Mouse (Mus musculus): Measurements from ENCODE around the gene Sgta.

DNA sequence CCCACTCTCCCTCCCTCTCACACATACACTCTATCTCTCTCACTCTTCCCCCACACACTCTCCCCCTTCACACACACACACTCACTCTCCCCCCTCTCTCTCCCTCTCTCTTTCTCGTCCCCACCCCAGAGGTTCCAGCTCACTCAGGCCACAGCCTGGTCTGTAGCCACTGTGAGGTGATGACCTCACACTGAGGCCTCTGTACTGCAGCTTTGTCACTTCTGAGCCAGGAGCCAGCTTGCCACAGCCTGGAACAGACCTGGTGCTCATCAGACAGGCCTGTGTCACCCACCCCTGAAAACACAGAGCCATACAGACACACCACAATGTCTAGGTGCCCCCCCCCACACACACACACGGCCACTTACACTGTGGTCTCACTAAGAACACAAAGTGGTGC, 39.8 kb downstream of the Sgta start:
- no peak for TF ChIP-seq POLR2AphosphoS2 (IDR thresholded peaks at IDR 0.05; ENCODE audit: low read depth, low read length)
- TF ChIP-seq POLR2A (IDR thresholded peaks at IDR 0.05; ENCODE audit: low read depth, low read length), result no peak
- TF ChIP-seq IRF4 (IDR thresholded peaks at IDR 0.05; ENCODE audit: low read depth, low read length), result no peak
- TF ChIP-seq CTCF (conservative IDR thresholded peaks at IDR 0.05 in 1 of 2, IDR thresholded peaks at IDR 0.05 in 1 of 2; ENCODE audit: low read depth in 2 of 2, low read length in 2 of 2), result no peak
- TF ChIP-seq BHLHE40 (IDR thresholded peaks at IDR 0.05; ENCODE audit: low read depth, low read length), result no peak
- TF ChIP-seq EP300 (IDR thresholded peaks at IDR 0.05; ENCODE audit: low read length), result no peak
- TF ChIP-seq NRF1 (IDR thresholded peaks at IDR 0.05; ENCODE audit: low read depth, low read length), result no peak
- TF ChIP-seq ZNF384 (IDR thresholded peaks at IDR 0.05; ENCODE audit: low read depth, low read length), result no peak
- TF ChIP-seq ZC3H11A (IDR thresholded peaks at IDR 0.05; ENCODE audit: low read depth, low read length), result no peak
- TF ChIP-seq CHD1 (IDR thresholded peaks at IDR 0.05; ENCODE audit: low read depth, low read length), result no peak

Measured in CH12.LX (cell line).